Mouse (Mus musculus) gastrocnemius, postnatal 25 days (tissue): Measurements from ENCODE around the gene Armc8. TPM values are rescaled to one million over a fixed set of nuclear protein-coding genes. Genes with fewer than 3 reads are reported as not detected.

Source experiments
- DNase-seq: peaks from one replicate; pipeline ENCODE4 v3.0.0; 2022
- total RNA-seq, 2 experiments: library from RNA; stranded (reverse); gene quantifications; 1 replicate in 1 of 2; 2 replicates in 1 of 2; pipeline ENCODE4 v1.2.3; 2021

Armc8 gene
- total RNA-seq, 2 experiments from 2014 or later: 24.3 to 26.8 TPM

GRCm38 (mm10) chr9:99446259-99446658, 122.4 kb downstream of the Armc8 start:
- no peak for DNase-seq

- DNase-seq: no peak
Measured at GRCm38 (mm10) chr9:99444590-99445178, 124.0 kb downstream of the Armc8 start.

GRCm38 (mm10) chr9:99441647-99442433, 126.9 kb downstream of the Armc8 start:
- no peak for DNase-seq

GRCm38 (mm10) chr9:99440941-99441340, 127.8 kb downstream of the Armc8 start:
- no peak for DNase-seq

- no peak for DNase-seq
Measured at GRCm38 (mm10) chr9:99439064-99439463, 129.6 kb downstream of the Armc8 start.

GRCm38 (mm10) chr9:99437781-99438565, 130.7 kb downstream of the Armc8 start:
- DNase-seq: no peak

- DNase-seq: no peak
Measured at GRCm38 (mm10) chr9:99437031-99437764, 131.5 kb downstream of the Armc8 start, which contains the start of gene Mras. Gene Mras, minus strand, starts transcription at chr9:99437381.

GRCm38 (mm10) chr9:99436182-99437030, 132.3 kb downstream of the Armc8 start:
- DNase-seq: peak; percentile 85

GRCm38 (mm10) chr9:99435619-99436181, 133.0 kb downstream of the Armc8 start:
- no peak for DNase-seq

GRCm38 (mm10) chr9:99434892-99435618, 133.6 kb downstream of the Armc8 start:
- DNase-seq: no peak

- no peak for DNase-seq
Measured at GRCm38 (mm10) chr9:99432478-99432877, 136.2 kb downstream of the Armc8 start.

GRCm38 (mm10) chr9:99431963-99432362, 136.7 kb downstream of the Armc8 start:
- DNase-seq: no peak

GRCm38 (mm10) chr9:99431346-99431745, 137.4 kb downstream of the Armc8 start:
- no peak for DNase-seq

- no peak for DNase-seq
Measured at GRCm38 (mm10) chr9:99430806-99431205, 137.9 kb downstream of the Armc8 start.

- DNase-seq: no peak
Measured at GRCm38 (mm10) chr9:99429845-99430244, 138.9 kb downstream of the Armc8 start.

GRCm38 (mm10) chr9:99428601-99429331, 139.9 kb downstream of the Armc8 start:
- no peak for DNase-seq
